18 mouse cellular contexts compared by ENCODE assay signal in genomic region chr8:56621093-56621492, GRCm38 (mm10).
A peak's percentile ranks its signal among the peaks of the same experiment; 100 is the strongest.
DNase-seq lines count a peak whose midpoint lies in the region; ATAC-seq lines count a peak whose summit lies in the region.
"Had no signal": no experiment of that assay in that cellular context is flagged by ENCODE, and none has a peak within 500 bp of the region (broad histone marks: within the 10 kb centered on the region; RNA-seq: fewer than 3 reads in every experiment).

No protein-coding gene starts in this region.

- no peaks in the 10 kb centered on the region for H3K9me3 ChIP-seq in heart, embryonic 13.5 days
- H3K9me3 ChIP-seq in midbrain, embryonic 11.5 days (ENCODE audit: control insufficient read depth, low read length), result no peaks in the 10 kb centered on the region
- H3K9me3 ChIP-seq in midbrain, embryonic 15.5 days, result no peaks in the 10 kb centered on the region
- no peaks in the 10 kb centered on the region for H3K9me3 ChIP-seq in limb, embryonic 10.5 days (replicated peaks)
- H3K9me3 ChIP-seq: G1E; hindbrain, embryonic 13.5 days had no signal

- ATAC-seq in heart, embryonic 13.5 days (ENCODE audit: extremely low read depth, insufficient number of reproducible peaks, low FRiP score, low TSS enrichment), result no peak
- peak; percentile 14; the same call in 1 of the 2 replicates for ATAC-seq in midbrain, embryonic 11.5 days (ENCODE audit: low FRiP score)
- no peak for ATAC-seq in midbrain, embryonic 15.5 days (replicated peaks)
- peak; percentile 19 for ATAC-seq in megakaryocyte progenitor cell, adult 5-6 weeks (replicated peaks; ENCODE audit: poor library complexity)
- ATAC-seq in cerebellum, adult (ENCODE audit: insufficient number of reproducible peaks, low FRiP score, low TSS enrichment), result no peak

- no peaks in the 10 kb centered on the region for H3K36me3 ChIP-seq in heart, embryonic 13.5 days
- H3K36me3 ChIP-seq in midbrain, embryonic 11.5 days (ENCODE audit: control insufficient read depth, insufficient read depth, low read length), result no peaks in the 10 kb centered on the region
- H3K36me3 ChIP-seq in midbrain, embryonic 15.5 days (replicated peaks), result no peaks in the 10 kb centered on the region
- no peaks in the 10 kb centered on the region for H3K36me3 ChIP-seq in limb, embryonic 10.5 days
- H3K36me3 ChIP-seq: G1E; hindbrain, embryonic 13.5 days had no signal

- DNase-seq in heart, postnatal 36 days, result no peak
- DNase-seq in midbrain, embryonic 11.5 days (ENCODE audit: low spot score, missing footprints), result peak; percentile 87
- DNase-seq in limb, embryonic 10.5 days (ENCODE audit: low spot score), result no peak
- DNase-seq: adrenal gland, adult 8-10 months; cerebellum, adult 2 months; gastrocnemius, postnatal 14 days; kidney, adult 2 months; kidney, postnatal 25 days; lung, embryonic 14.5 days; thymus, postnatal 25 days had no signal

- H3K27ac ChIP-seq in heart, embryonic 13.5 days (replicated peaks), result peak overlapping the region; percentile 24; the same call in 1 of the 2 replicates
- H3K27ac ChIP-seq in midbrain, embryonic 11.5 days (ENCODE audit: low read depth, low read length), result no peak overlapping the region
- no peak overlapping the region for H3K27ac ChIP-seq in midbrain, embryonic 15.5 days
- H3K27ac ChIP-seq in limb, embryonic 10.5 days, result 0 out of 2 replicates have a peak overlapping the region, but pooled peaks have one; percentile 9
- H3K27ac ChIP-seq: hindbrain, embryonic 13.5 days; macrophage had no signal

- peak overlapping the region; percentile 64 for H3K9ac ChIP-seq in heart, embryonic 13.5 days
- H3K9ac ChIP-seq in midbrain, embryonic 11.5 days (ENCODE audit: low read length), result no peak overlapping the region
- no peak overlapping the region for H3K9ac ChIP-seq in midbrain, embryonic 15.5 days
- H3K9ac ChIP-seq: hindbrain, embryonic 13.5 days; lung, embryonic 14.5 days had no signal

- peak overlapping the region; percentile 68 for H3K4me2 ChIP-seq in heart, embryonic 13.5 days
- no peak overlapping the region; the same call in 1 of the 2 replicates for H3K4me2 ChIP-seq in midbrain, embryonic 11.5 days
- H3K4me2 ChIP-seq in midbrain, embryonic 15.5 days, result no peak overlapping the region
- H3K4me2 ChIP-seq: hindbrain, embryonic 13.5 days had no signal

- intact Hi-C loops in heart, postnatal 36 days (cut with DNase I), result no loop called here

- no peaks in the 10 kb centered on the region for H3K27me3 ChIP-seq in heart, embryonic 13.5 days (replicated peaks)
- peaks cover 21% of the 10 kb centered on the region for H3K27me3 ChIP-seq in midbrain, embryonic 11.5 days (ENCODE audit: control insufficient read depth, insufficient read depth, low read length)
- peaks cover 24% of the 10 kb centered on the region for H3K27me3 ChIP-seq in midbrain, embryonic 15.5 days (replicated peaks)
- peaks cover 44% of the 10 kb centered on the region for H3K27me3 ChIP-seq in limb, embryonic 10.5 days (ENCODE audit: low read depth, poor library complexity, severe bottlenecking)

- WGBS in heart, embryonic 13.5 days, result 17% methylated on average over 4 of the region's 4 CpGs
- 23% methylated on average over 4 of the region's 4 CpGs for WGBS in midbrain, embryonic 11.5 days
- WGBS in midbrain, embryonic 15.5 days, result 32% methylated on average over 4 of the region's 4 CpGs
- 32% methylated on average over 4 of the region's 4 CpGs for WGBS in limb, embryonic 10.5 days

- H3K4me3 ChIP-seq in heart, embryonic 13.5 days, result peak overlapping the region; percentile 36
- no peak overlapping the region for H3K4me3 ChIP-seq in midbrain, embryonic 11.5 days (ENCODE audit: low read depth, low read length)
- H3K4me3 ChIP-seq in midbrain, embryonic 15.5 days, result no peak overlapping the region
- H3K4me3 ChIP-seq in limb, embryonic 10.5 days, result no peak overlapping the region
- H3K4me3 ChIP-seq: hindbrain, embryonic 13.5 days; myocyte had no signal

- H3K4me1 ChIP-seq in heart, embryonic 13.5 days, result peaks cover 45% of the 10 kb centered on the region
- peaks cover 20% of the 10 kb centered on the region for H3K4me1 ChIP-seq in midbrain, embryonic 11.5 days (ENCODE audit: control insufficient read depth, insufficient read depth, low read length)
- H3K4me1 ChIP-seq in midbrain, embryonic 15.5 days, result peaks cover 18% of the 10 kb centered on the region
- peaks cover 62% of the 10 kb centered on the region for H3K4me1 ChIP-seq in limb, embryonic 10.5 days

Comparison
In these comparisons a context has a peak if more than half of its experiments do, and no peak if none do; other contexts are left out.
1. ATAC-seq: peak in midbrain, embryonic 11.5 days (single experiment) and megakaryocyte progenitor cell, adult 5-6 weeks (single experiment); none in heart, embryonic 13.5 days (single experiment), midbrain, embryonic 15.5 days (single experiment) and cerebellum, adult (single experiment).
2. H3K27ac ChIP-seq: peak in heart, embryonic 13.5 days (single experiment) and limb, embryonic 10.5 days (single experiment); none in midbrain, embryonic 11.5 days (single experiment) and midbrain, embryonic 15.5 days (single experiment).